Mouse (Mus musculus) liver, postnatal 0 days (tissue): ENCODE results near the gene Fam83e.

ENCODE experiments used
- CTCF ChIP-seq: sonication (generic); IDR thresholded peaks from 2 replicates; pipeline ENCODE4 v1.5.1; 2016; ENCODE audit warnings: antibody characterized with exemption, low read depth
- EP300 ChIP-seq: IDR thresholded peaks from 2 replicates; pipeline ENCODE4 v1.6.1; 2016; ENCODE audit warnings: antibody characterized with exemption, low read depth, mild to moderate bottlenecking

DNA sequence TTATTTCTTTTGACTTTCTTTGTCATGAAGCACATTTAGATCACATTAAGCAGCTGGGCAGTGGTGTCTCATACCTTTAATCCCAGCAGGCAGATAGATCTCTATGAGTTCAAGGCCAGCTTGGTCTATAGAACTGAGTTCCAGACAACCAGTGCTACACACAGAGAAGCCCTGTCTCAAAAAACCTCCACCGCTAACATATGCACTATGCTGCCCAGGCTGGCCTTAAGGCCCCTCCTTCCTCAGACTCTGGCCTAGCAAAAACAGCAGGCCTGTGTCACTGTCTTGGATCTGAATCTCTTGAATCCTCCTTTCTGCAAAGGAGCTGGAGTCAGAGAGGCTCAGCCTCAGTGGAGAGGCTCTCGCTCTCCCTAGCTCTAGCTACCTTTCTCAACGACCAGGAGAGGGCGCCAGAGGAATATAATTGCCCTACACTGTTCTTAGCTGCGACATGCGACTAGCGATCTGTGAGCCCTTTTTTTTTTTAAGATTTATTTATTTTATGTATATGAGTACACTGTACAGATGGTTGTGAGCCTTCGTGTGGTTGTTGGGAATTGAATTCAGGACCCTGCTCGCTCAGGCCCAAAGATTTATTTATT lies 18.3 kb downstream of the Fam83e start:
- TF ChIP-seq CTCF: peak; percentile 91
- TF ChIP-seq EP300: no peak
